Mouse (Mus musculus) ES-Bruce4 (cell line): ENCODE measurements around the gene Slc5a5.

Source experiments
- CTCF ChIP-seq: IDR thresholded peaks from one replicate; pipeline ENCODE4 v1.8.1; 2011; ENCODE audit warnings: low read depth, low read length
- POLR2A ChIP-seq: IDR thresholded peaks from one replicate; pipeline ENCODE4 v1.8.1; 2011; ENCODE audit warnings: low read length; ENCODE audit not compliant: insufficient read depth

DNA sequence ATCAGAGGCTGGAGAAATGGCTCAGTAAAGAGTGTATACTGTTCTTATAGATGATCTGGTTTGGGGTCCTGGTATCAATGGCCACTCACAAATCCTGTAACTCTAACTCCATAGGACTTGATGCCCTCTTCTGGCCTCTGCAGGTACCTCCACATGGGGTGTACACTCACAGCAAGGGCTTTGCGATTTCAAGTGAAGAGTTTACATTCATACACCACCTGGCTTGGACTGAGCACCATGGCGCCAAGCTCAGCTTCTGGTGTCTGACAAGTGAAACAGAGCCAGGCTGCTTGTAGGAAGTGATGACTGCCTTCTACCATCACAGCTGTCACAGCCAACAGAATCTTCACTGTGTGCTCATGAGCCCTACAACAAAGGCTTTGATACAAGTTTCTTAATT, 48.9 kb upstream of the Slc5a5 start:
- TF ChIP-seq POLR2A (no peak), CTCF (peak; percentile 38)
